Mouse (Mus musculus): ENCODE results near the gene Vti1a.
A peak's percentile ranks its signal among the peaks of the same experiment; 100 is the strongest.

Vti1a gene

GRCm38 (mm10) chr19:55592876-55593691 lies 277.0 kb downstream of the Vti1a start:
- DNase-seq = no peak

GRCm38 (mm10) chr19:55593729-55594444 lies 277.8 kb downstream of the Vti1a start:
- DNase-seq = no peak

DNA sequence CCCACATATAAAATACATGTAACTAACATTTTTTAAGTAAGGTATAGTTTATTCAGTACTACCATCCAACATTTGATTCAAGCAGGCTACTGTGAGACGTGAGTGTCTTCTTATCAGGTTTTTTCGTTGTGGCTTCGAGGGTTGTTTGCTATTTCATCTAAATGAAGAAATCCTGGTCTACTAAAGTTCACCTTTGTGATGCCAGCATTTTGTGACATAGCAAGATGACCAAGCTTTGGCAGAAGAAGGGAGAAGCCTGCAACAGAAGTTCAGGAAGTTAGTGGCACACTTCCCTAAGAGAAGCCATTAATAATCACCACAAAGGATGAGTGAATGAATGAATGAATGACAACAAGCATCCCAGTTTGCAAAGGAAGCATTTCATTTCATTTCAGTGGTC lies 278.4 kb downstream of the Vti1a start:
- DNase-seq = no peak

- no peak for DNase-seq
These were observed 280.0 kb downstream of the Vti1a start for GRCm38 (mm10) chr19:55595945-55596649.

GRCm38 (mm10) chr19:55596804-55597203 lies 280.7 kb downstream of the Vti1a start:
- no peak for DNase-seq

DNA sequence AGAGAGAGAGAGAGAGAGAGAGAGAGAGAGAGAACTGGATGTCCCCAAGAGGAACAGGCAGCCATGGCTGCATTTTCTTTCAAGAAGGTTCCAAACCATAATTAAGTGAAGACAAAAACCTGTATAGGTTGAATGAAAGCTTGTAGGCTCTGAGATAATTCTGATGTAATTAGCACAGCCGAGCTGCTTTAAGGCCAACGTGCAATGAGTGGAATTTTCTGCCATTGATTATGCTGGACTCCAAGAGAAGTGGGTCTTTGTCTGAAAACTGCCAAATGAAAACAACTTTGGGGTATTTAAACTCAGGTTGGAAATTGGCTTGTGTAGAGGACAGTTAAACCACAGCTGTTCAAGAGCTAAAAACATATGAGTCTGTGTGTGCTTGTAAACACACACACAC lies 281.2 kb downstream of the Vti1a start:
- DNase-seq = no peak

GRCm38 (mm10) chr19:55597951-55598350 lies 281.9 kb downstream of the Vti1a start:
- no peak for DNase-seq

DNA sequence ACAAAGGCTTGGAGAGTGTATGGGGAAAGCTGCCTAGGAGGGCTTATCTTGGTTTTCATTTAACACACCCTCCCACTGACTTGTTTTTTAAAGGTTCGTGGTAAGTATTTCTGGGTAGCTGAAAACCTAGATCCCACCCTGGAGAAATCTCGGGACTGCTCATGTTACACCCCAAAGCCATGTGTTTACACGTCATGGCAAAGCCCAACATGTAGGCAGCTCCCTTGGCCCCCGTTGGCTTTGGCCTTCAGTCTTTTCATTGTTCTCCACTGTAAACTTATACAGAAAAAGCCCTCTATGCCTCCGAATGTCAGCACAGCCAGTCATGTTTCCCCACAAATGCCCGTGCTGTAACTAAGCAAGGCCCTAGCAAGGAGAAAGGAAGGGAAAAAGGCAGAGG lies 283.0 kb downstream of the Vti1a start:
- DNase-seq = no peak

DNA sequence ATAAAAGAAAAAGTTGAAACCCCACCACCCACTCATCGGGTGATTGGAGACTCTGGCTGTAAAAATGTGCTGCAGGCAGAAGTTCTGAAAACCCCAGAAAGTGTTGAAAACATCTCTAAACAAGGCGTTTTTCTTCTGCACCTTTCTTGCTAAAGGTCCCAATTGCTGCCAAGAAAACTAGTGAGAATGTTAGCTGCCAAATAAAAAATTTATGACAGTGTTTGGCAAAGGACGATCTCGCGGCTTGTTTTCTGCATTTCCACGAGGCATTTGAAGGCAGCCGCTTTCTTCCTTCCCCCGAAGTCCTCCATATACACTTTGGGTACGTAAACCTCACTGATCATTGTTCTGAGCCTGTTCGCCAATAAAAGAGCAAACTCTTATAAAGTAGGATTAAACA lies 291.6 kb downstream of the Vti1a start:
- DNase-seq = no peak

GRCm38 (mm10) chr19:55608858-55609375 lies 292.8 kb downstream of the Vti1a start:
- DNase-seq = no peak

- DNase-seq = no peak
These were observed 293.7 kb downstream of the Vti1a start for GRCm38 (mm10) chr19:55609806-55610205.

- no peak for DNase-seq
These were observed 299.6 kb downstream of the Vti1a start for GRCm38 (mm10) chr19:55615743-55616142.

DNA sequence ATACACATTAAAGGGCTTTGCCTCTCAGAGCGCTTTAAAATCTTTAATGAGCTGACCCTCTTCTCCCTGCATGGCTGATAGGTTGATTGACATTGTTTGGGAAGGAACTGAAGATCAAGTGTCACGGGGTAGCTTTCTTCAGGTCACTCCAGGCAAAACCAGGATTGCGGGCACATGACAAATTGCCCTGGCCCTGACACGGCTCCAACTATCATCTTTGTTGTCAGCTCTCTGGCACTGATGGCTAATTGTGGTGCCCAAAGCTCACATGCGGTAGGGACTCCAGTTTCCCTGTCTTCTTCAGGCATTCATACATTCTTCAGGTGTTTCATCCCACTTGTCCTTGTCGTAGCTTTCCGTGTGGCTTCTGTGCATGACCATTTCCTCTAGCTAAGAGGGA lies 300.2 kb downstream of the Vti1a start:
- peak; percentile 4 for DNase-seq

GRCm38 (mm10) chr19:55616937-55617336 lies 300.8 kb downstream of the Vti1a start:
- no peak for DNase-seq

GRCm38 (mm10) chr19:55618546-55618945 lies 302.5 kb downstream of the Vti1a start:
- DNase-seq = no peak

GRCm38 (mm10) chr19:55620411-55621008 lies 304.4 kb downstream of the Vti1a start:
- no peak for DNase-seq

- no peak for DNase-seq
These were observed 305.0 kb downstream of the Vti1a start for GRCm38 (mm10) chr19:55621011-55621625.

- DNase-seq = no peak
These were observed 306.7 kb downstream of the Vti1a start for GRCm38 (mm10) chr19:55622821-55623220.

- no peak for DNase-seq
These were observed 307.5 kb downstream of the Vti1a start for GRCm38 (mm10) chr19:55623605-55624004.

- no peak for DNase-seq
These were observed 310.4 kb downstream of the Vti1a start for GRCm38 (mm10) chr19:55626483-55626882.

DNA sequence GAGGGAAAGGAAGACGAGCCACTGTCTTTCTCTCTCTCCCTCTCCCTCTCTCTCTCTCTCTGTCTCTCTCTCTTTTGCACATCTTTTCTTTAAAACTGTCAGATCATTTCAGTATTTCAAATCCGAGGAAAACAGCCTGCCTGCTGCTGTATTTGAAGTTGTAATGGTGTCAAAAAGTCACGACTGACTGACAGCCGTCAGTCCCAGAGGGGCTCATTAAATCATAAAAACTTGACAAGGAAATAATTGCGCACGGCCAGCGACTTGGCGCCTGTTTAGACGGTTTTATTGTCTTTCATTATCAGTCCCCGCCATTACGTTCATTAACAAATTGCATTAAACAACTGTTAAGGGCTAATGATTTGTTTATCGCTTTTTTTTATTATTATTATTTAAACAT lies 310.9 kb downstream of the Vti1a start:
- no peak for DNase-seq

GRCm38 (mm10) chr19:55635488-55635887 lies 319.4 kb downstream of the Vti1a start:
- DNase-seq = no peak

DNA sequence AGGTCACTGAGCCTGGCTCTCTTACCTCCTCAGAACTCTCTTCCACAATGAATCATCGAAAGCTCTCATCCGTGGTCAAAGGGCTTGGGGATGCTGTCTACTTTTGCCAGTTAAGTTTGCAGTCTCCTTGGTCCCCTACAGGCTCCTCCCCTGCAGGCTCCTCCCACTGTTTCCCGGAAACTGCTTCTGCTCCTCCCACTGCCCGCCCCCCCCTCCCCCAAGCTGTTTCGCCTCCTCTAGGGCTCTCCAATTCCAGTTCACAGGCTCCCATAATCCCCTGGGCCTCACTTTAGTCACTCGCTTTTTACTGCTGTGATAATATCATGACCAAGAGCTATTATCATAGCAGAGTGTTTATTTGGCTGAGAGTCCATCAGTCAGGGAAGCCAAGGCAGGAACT lies 324.2 kb downstream of the Vti1a start:
- no peak for DNase-seq
